Mouse (Mus musculus): ENCODE results near the gene Klhl29. TPM values are rescaled to one million over a fixed set of nuclear protein-coding genes. Genes with fewer than 3 reads are reported as not detected.

Klhl29 gene
- polyA plus RNA-seq, 1 experiment from 2014 or later, result 0.50 TPM

DNA sequence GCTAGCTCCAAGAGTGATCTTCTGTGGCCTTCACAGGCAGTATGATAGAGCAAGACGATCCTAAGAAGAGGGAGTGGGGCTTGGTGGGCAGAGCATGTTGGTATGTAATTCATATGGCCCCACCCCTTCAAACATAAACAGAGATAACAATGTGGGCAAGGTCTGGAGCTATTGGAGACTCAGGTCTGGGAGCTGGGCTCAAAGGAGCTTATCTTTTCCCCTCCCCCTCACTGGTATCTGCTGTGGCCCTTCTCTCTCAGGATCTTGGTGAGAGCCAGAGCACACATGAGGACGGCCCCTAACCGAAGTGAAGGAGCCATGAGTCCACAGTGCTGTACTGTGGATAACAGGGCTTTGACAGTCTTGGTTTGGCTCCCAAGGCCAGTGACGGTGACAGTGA is 108.7 kb downstream of the Klhl29 start:
- H3K4me1 ChIP-seq (ENCODE audit: control insufficient read depth in 2 of 2, insufficient read depth in 2 of 2, low read length in 2 of 2), result peaks cover 14 to 25% of the 10 kb centered on the region in 2 experiments
- no peaks in the 10 kb centered on the region for H3K27me3 ChIP-seq (ENCODE audit: control insufficient read depth, insufficient read depth, low read length)
- no peaks in the 10 kb centered on the region for H3K9me3 ChIP-seq (ENCODE audit: control insufficient read depth, low read length)
- H3K27ac ChIP-seq (replicated peaks in 1 of 2; ENCODE audit: control insufficient read depth in 1 of 2, insufficient read depth in 1 of 2, low read depth in 2 of 2, low read length in 2 of 2), result no peak overlapping the region
- H3K9ac ChIP-seq (ENCODE audit: low read length), result no peak overlapping the region
- 32% methylated on average over 4 of the region's 4 CpGs for WGBS
- H3K4me2 ChIP-seq (ENCODE audit: low read length), result no peak overlapping the region
- H3K4me3 ChIP-seq (ENCODE audit: control insufficient read depth in 1 of 2, insufficient read depth in 1 of 2, low read depth in 1 of 2, low read length in 2 of 2), result no peak overlapping the region
- ATAC-seq (ENCODE audit: insufficient number of reproducible peaks, insufficient read depth, low FRiP score, low read depth), result no peak
- H3K36me3 ChIP-seq (ENCODE audit: control insufficient read depth, insufficient read depth, low read length), result no peaks in the 10 kb centered on the region

GRCm38 (mm10) chr12:5261476-5261875 is 114.0 kb downstream of the Klhl29 start:
- WGBS, result 76% methylated on average over 3 of the region's 4 CpGs
- Histone ChIP-seq H3K27ac (replicated peaks in 1 of 2; ENCODE audit: control insufficient read depth in 1 of 2, insufficient read depth in 1 of 2, low read depth in 2 of 2, low read length in 2 of 2) (no peak overlapping the region), H3K9ac (ENCODE audit: low read length) (no peak overlapping the region), H3K4me2 (ENCODE audit: low read length) (no peak overlapping the region), H3K27me3 (ENCODE audit: control insufficient read depth, insufficient read depth, low read length) (no peaks in the 10 kb centered on the region), H3K4me1 (ENCODE audit: control insufficient read depth in 2 of 2, insufficient read depth in 2 of 2, low read length in 2 of 2) (peaks cover 8 to 11% of the 10 kb centered on the region in 2 experiments; a peak in 3 of 4 replicates), H3K9me3 (ENCODE audit: control insufficient read depth, low read length) (no peaks in the 10 kb centered on the region), H3K36me3 (ENCODE audit: control insufficient read depth, insufficient read depth, low read length) (no peaks in the 10 kb centered on the region), H3K4me3 (ENCODE audit: control insufficient read depth in 1 of 2, insufficient read depth in 1 of 2, low read depth in 1 of 2, low read length in 2 of 2) (no peak overlapping the region)
- no peak for ATAC-seq (ENCODE audit: insufficient number of reproducible peaks, insufficient read depth, low FRiP score, low read depth)

- no peak overlapping the region for H3K9ac ChIP-seq (ENCODE audit: low read length)
- no peaks in the 10 kb centered on the region for H3K9me3 ChIP-seq (ENCODE audit: control insufficient read depth, low read length)
- no peak overlapping the region for H3K4me2 ChIP-seq (ENCODE audit: low read length)
- 78% methylated on average over 3 of the region's 3 CpGs for WGBS
- ATAC-seq (ENCODE audit: insufficient number of reproducible peaks, insufficient read depth, low FRiP score, low read depth), result no peak
- no peaks in the 10 kb centered on the region for H3K27me3 ChIP-seq (ENCODE audit: control insufficient read depth, insufficient read depth, low read length)
- peaks cover 18 to 23% of the 10 kb centered on the region in 2 experiments for H3K4me1 ChIP-seq (ENCODE audit: control insufficient read depth in 2 of 2, insufficient read depth in 2 of 2, low read length in 2 of 2)
- H3K4me3 ChIP-seq (ENCODE audit: control insufficient read depth in 1 of 2, insufficient read depth in 1 of 2, low read depth in 1 of 2, low read length in 2 of 2), result no peak overlapping the region
- H3K27ac ChIP-seq (replicated peaks in 1 of 2; ENCODE audit: control insufficient read depth in 1 of 2, insufficient read depth in 1 of 2, low read depth in 2 of 2, low read length in 2 of 2), result no peak overlapping the region
- no peaks in the 10 kb centered on the region for H3K36me3 ChIP-seq (ENCODE audit: control insufficient read depth, insufficient read depth, low read length)
These were observed 116.7 kb downstream of the Klhl29 start for GRCm38 (mm10) chr12:5258779-5259178.

DNA sequence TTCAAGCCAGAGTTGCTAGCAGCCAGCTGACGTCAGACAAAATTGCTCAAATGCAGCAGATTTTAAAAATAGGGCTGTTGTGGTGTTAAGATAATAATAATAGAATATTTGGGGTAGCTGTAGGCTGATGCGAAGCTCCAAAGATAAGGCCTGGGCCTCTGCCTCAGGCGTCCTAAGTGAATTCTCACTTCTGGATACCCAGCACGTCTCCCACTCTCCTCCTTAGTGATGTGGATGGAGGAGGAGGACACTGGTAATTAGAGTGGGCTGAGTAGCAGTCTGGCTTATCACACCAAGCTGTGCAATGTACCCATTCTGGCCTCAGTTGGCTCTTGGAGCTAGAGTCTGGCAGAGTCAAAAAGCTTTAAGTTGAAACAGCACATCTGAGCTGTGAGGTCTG is 118.3 kb downstream of the Klhl29 start:
- H3K27me3 ChIP-seq (ENCODE audit: control insufficient read depth, insufficient read depth, low read length), result no peaks in the 10 kb centered on the region
- H3K4me1 ChIP-seq (ENCODE audit: control insufficient read depth in 2 of 2, insufficient read depth in 2 of 2, low read length in 2 of 2), result peaks cover 18 to 23% of the 10 kb centered on the region in 2 experiments
- no peaks in the 10 kb centered on the region for H3K36me3 ChIP-seq (ENCODE audit: control insufficient read depth, insufficient read depth, low read length)
- WGBS, result 70% methylated on average over 4 of the region's 4 CpGs
- no peak overlapping the region for H3K27ac ChIP-seq (replicated peaks in 1 of 2; ENCODE audit: control insufficient read depth in 1 of 2, insufficient read depth in 1 of 2, low read depth in 2 of 2, low read length in 2 of 2)
- no peak overlapping the region for H3K4me2 ChIP-seq (ENCODE audit: low read length)
- H3K9me3 ChIP-seq (ENCODE audit: control insufficient read depth, low read length), result no peaks in the 10 kb centered on the region
- H3K9ac ChIP-seq (ENCODE audit: low read length), result no peak overlapping the region
- no peak for ATAC-seq (ENCODE audit: insufficient number of reproducible peaks, insufficient read depth, low FRiP score, low read depth)
- no peak overlapping the region for H3K4me3 ChIP-seq (ENCODE audit: control insufficient read depth in 1 of 2, insufficient read depth in 1 of 2, low read depth in 1 of 2, low read length in 2 of 2)

GRCm38 (mm10) chr12:5255079-5255478 is 120.4 kb downstream of the Klhl29 start:
- no peaks in the 10 kb centered on the region for H3K27me3 ChIP-seq (ENCODE audit: control insufficient read depth, insufficient read depth, low read length)
- H3K9ac ChIP-seq (ENCODE audit: low read length), result no peak overlapping the region
- H3K9me3 ChIP-seq (ENCODE audit: control insufficient read depth, low read length), result no peaks in the 10 kb centered on the region
- no peak overlapping the region for H3K27ac ChIP-seq (replicated peaks in 1 of 2; ENCODE audit: control insufficient read depth in 1 of 2, insufficient read depth in 1 of 2, low read depth in 2 of 2, low read length in 2 of 2)
- H3K4me2 ChIP-seq (ENCODE audit: low read length), result no peak overlapping the region
- H3K36me3 ChIP-seq (ENCODE audit: control insufficient read depth, insufficient read depth, low read length), result no peaks in the 10 kb centered on the region
- no peak overlapping the region for H3K4me3 ChIP-seq (ENCODE audit: control insufficient read depth in 1 of 2, insufficient read depth in 1 of 2, low read depth in 1 of 2, low read length in 2 of 2)
- H3K4me1 ChIP-seq (ENCODE audit: control insufficient read depth in 2 of 2, insufficient read depth in 2 of 2, low read length in 2 of 2), result peaks cover 15 to 20% of the 10 kb centered on the region in 2 experiments
- 49% methylated on average over 9 of the region's 9 CpGs for WGBS
- no peak for ATAC-seq (ENCODE audit: insufficient number of reproducible peaks, insufficient read depth, low FRiP score, low read depth)

DNA sequence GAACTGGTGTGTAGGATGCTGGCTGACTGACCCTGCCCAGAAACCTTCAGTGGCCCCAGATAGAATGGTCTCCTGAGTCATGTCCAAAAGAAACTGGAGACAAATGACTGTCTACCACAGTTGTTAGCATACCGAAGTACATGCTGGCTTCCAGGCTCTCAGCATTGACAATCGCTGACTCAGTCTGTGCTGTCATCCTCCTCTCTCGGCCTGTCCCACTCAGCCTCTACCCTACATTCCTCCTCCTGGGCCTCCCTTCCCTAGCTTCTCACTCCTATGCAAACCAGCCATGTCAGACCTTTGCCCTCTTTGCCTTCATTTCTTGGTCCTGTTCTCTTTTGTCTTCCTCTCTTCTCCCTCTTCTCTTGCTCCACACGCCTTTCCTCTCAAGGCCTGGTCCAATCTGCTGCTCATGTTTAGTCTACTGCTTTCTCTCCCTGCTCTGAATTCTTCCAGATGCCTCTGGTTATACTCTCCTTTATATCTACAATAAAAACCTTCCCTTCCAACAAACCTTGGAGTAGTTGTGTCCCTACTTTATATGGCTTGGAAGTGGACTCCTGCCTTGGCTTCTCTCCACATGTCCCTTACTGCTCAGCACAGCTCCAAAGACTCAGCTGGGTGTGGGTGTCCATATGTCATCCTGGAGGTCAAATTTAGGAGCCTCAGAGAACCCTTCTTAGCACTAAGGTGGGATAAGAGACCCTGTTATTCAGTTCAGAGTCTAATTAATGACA is 121.1 kb downstream of the Klhl29 start:
- H3K4me2 ChIP-seq (ENCODE audit: low read length), result no peak overlapping the region
- H3K27me3 ChIP-seq (ENCODE audit: control insufficient read depth, insufficient read depth, low read length), result no peaks in the 10 kb centered on the region
- H3K4me3 ChIP-seq (ENCODE audit: control insufficient read depth in 1 of 2, insufficient read depth in 1 of 2, low read depth in 1 of 2, low read length in 2 of 2), result no peak overlapping the region
- no peaks in the 10 kb centered on the region for H3K9me3 ChIP-seq (ENCODE audit: control insufficient read depth, low read length)
- H3K9ac ChIP-seq (ENCODE audit: low read length), result no peak overlapping the region
- H3K27ac ChIP-seq (replicated peaks in 1 of 2; ENCODE audit: control insufficient read depth in 1 of 2, insufficient read depth in 1 of 2, low read depth in 2 of 2, low read length in 2 of 2), result no peak overlapping the region
- H3K36me3 ChIP-seq (ENCODE audit: control insufficient read depth, insufficient read depth, low read length), result no peaks in the 10 kb centered on the region
- WGBS, result 80% methylated on average over 4 of the region's 4 CpGs
- ATAC-seq (ENCODE audit: insufficient number of reproducible peaks, insufficient read depth, low FRiP score, low read depth), result no peak
- peaks cover 13 to 18% of the 10 kb centered on the region in 2 experiments for H3K4me1 ChIP-seq (ENCODE audit: control insufficient read depth in 2 of 2, insufficient read depth in 2 of 2, low read length in 2 of 2)

DNA sequence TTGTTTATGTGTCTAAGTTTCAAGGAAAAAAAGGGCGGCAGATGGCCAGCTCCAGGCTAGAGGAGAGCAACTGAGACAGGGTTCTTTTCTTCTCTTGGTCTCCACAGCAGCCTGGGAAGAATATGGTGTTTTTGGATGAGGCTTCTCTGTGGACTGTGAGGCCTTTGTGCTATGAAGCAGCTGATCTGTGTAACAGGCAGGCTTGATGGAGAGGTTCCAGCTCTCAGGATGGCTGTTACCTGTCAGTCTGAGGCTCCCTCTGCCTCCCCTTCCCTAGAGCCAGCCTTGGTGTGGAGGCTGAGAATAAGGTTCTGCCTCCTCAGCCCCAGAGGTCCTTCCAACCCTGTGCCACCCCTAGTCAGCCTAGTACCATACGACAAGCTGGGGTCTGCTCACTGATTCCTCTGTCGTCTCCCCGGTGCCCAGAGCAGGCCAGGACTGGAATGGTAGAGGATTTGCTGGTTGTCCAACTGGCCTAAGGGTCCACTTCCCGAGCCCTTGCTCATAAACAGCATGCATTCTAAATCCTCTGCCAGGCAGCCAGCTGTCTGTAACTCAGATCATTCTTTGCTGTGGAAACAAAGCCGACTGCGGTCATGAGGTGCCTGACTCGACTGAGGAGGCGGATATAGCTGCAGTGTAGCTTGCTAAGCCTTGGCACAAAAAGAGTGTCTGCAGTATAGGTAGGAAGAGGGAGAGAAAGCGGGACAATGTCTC is 122.0 kb downstream of the Klhl29 start:
- Histone ChIP-seq H3K36me3 (ENCODE audit: control insufficient read depth, insufficient read depth, low read length) (no peaks in the 10 kb centered on the region), H3K4me2 (ENCODE audit: low read length) (no peak overlapping the region)
- 83% methylated on average over 10 of the region's 10 CpGs for WGBS

More for the DNA sequence above, 122.0 kb downstream of the Klhl29 start:
- Histone ChIP-seq H3K4me1 (ENCODE audit: control insufficient read depth in 2 of 2, insufficient read depth in 2 of 2, low read length in 2 of 2) (peaks cover 13 to 18% of the 10 kb centered on the region in 2 experiments), H3K27ac (replicated peaks in 1 of 2; ENCODE audit: control insufficient read depth in 1 of 2, insufficient read depth in 1 of 2, low read depth in 2 of 2, low read length in 2 of 2) (no peak overlapping the region), H3K4me3 (ENCODE audit: control insufficient read depth in 1 of 2, insufficient read depth in 1 of 2, low read depth in 1 of 2, low read length in 2 of 2) (no peak overlapping the region), H3K9me3 (ENCODE audit: control insufficient read depth, low read length) (no peaks in the 10 kb centered on the region), H3K9ac (ENCODE audit: low read length) (no peak overlapping the region), H3K27me3 (ENCODE audit: control insufficient read depth, insufficient read depth, low read length) (no peaks in the 10 kb centered on the region)
- ATAC-seq (ENCODE audit: insufficient number of reproducible peaks, insufficient read depth, low FRiP score, low read depth), result no peak
